Mouse (Mus musculus) frontal cortex, postnatal 10 days (tissue): ENCODE measurements around the gene Mgp.

Source experiments
- DNase-seq, 2 experiments: peaks; one replicate each; pipeline ENCODE4 v3.0.0; 2022; ENCODE audit warnings: low spot score in 2 of 2, mixed read lengths in 1 of 2

Gene Mgp

GRCm38 (mm10) chr6:136875670-136876069, at the start of gene Mgp:
Gene Mgp (minus strand): TSS chr6:136875823.
- peak in 1 of 2 experiments; percentile 26 for DNase-seq

GRCm38 (mm10) chr6:136925049-136925448, 49.4 kb upstream of the Mgp start:
- DNase-seq, result no peak

GRCm38 (mm10) chr6:136923532-136923931, 47.9 kb upstream of the Mgp start, which contains the start of gene Pde6h:
Gene Pde6h (plus strand): TSS chr6:136923832.
- DNase-seq, result no peak

- DNase-seq, result no peak
These were observed 47.2 kb upstream of the Mgp start for GRCm38 (mm10) chr6:136922871-136923270.

GRCm38 (mm10) chr6:136922080-136922479, 46.5 kb upstream of the Mgp start, which contains the start of gene Erp27:
Gene Erp27 (minus strand): TSS chr6:136922180.
- no peak for DNase-seq

- DNase-seq, result no peak
These were observed 46.0 kb upstream of the Mgp start for GRCm38 (mm10) chr6:136921601-136922000.

- DNase-seq, result peak in 1 of 2 experiments; percentile 73
These were observed 45.0 kb upstream of the Mgp start for GRCm38 (mm10) chr6:136920320-136921257.

- DNase-seq, result no peak
These were observed 42.3 kb upstream of the Mgp start for GRCm38 (mm10) chr6:136917885-136918284.

GRCm38 (mm10) chr6:136915721-136916395, 40.2 kb upstream of the Mgp start:
- no peak for DNase-seq

- no peak for DNase-seq
These were observed 38.6 kb upstream of the Mgp start for GRCm38 (mm10) chr6:136914234-136914633.

- no peak for DNase-seq
These were observed 37.9 kb upstream of the Mgp start for GRCm38 (mm10) chr6:136913384-136914126.

GRCm38 (mm10) chr6:136912751-136913265, 37.2 kb upstream of the Mgp start:
- DNase-seq, result no peak

- DNase-seq, result no peak
These were observed 34.7 kb upstream of the Mgp start for GRCm38 (mm10) chr6:136910247-136910890.

GRCm38 (mm10) chr6:136906937-136907293, 31.3 kb upstream of the Mgp start:
- DNase-seq, result no peak

GRCm38 (mm10) chr6:136906283-136906936, 30.8 kb upstream of the Mgp start:
- no peak for DNase-seq

- no peak for DNase-seq
These were observed 28.4 kb upstream of the Mgp start for GRCm38 (mm10) chr6:136903885-136904470.

GRCm38 (mm10) chr6:136902527-136902926, 26.9 kb upstream of the Mgp start:
- DNase-seq, result no peak

GRCm38 (mm10) chr6:136901010-136901409, 25.4 kb upstream of the Mgp start:
- no peak for DNase-seq

- no peak for DNase-seq
These were observed 24.9 kb upstream of the Mgp start for GRCm38 (mm10) chr6:136900369-136901009.

GRCm38 (mm10) chr6:136898954-136899353, 23.3 kb upstream of the Mgp start:
- no peak for DNase-seq
